Mouse (Mus musculus) B cell, adult 67 days (primary cell): ENCODE data around the gene Zdhhc1. TPM values are rescaled to one million over a fixed set of nuclear protein-coding genes. Genes with fewer than 3 reads are reported as not detected.

Experiments used
- total RNA-seq, 2 experiments: library from RNA; stranded (reverse); gene quantifications; 4 replicates each; pipeline ENCODE4 v1.2.4; 2023

Zdhhc1 gene
- 1 to 10 TPM; 4.0 to 5.3 TPM for total RNA-seq

DNA sequence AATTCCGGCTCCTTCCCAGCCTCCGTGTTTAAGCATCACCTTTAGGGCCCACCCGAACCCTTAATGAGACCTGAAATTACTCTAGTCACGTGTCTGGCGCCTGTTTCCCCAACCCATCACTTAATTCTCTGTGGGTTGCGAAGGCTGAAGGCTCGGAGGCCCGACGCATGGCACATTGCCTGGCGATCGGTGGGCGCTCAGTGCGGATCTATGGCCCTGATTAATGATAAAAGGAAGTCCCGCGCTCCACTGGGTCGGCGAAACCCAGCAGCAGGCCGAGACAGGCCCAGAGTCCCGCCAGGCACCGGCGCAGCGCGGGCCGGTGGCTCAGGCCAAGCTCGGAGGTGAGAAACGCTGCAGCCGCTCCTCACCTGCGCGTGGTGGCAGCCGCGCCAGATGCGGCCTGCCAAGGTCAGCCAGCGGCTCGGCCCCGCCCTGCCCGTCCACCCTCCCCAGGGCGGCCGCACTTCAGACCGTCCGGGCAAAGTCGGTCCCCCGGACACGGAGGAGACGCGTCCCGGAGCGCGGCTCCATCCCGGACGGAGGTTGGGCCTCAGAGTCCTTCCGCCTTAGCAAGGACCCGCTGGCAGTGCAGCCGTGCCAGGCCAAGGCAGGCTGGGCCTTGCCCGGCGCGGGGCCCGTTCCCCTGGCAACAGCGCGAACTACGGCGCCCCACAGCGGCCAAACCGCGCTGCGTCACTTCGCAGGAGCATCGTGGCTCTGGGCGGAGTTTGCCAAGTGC is at the start of gene Zdhhc1:
TSS of gene Zdhhc1 (minus strand) at position 464 of the 742 bp plus-strand sequence.

DNA sequence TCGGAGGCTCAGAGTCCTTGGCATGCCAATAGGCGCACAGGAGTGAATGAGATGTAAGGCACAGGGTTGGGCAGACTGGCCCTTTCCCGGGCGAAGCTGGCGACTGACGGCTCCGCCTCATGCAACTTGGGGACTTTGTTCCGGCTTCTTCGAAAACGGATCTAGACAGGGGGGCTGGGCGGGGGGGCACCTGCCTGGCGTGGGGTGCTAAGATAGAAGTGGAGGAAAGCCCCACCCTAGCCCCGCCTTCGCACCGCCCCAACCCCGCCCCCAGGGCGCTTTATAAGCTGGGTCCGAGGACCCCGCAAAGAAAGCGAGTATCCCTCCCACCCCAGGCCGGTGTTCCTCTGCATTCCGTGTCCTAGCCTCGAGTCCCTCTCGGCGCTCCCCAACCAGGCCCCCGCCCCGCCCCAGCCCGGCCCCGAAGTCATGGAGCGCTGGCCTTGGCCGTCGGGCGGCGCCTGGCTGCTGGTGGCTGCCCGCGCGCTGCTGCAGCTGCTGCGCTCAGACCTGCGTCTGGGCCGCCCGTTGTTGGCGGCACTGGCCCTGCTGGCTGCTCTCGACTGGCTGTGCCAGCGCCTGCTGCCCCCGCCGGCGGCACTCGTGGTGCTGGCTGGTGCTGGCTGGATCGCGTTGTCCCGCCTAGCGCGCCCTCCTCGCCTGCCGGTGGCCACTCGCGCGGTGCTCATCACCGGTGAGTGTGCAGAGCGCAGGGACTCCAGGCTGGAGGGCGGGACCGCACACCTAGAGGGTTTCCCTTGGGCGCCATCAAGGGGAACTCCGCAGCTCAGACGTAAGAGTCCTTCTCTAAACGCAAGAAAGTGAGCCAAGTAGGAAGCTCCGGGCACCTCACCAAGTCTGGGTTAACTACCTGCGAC is 22.0 kb upstream of the Zdhhc1 start, which contains the start of gene Hsd11b2:
TSS of gene Hsd11b2 (plus strand) at position 320 of the 878 bp plus-strand sequence.

DNA sequence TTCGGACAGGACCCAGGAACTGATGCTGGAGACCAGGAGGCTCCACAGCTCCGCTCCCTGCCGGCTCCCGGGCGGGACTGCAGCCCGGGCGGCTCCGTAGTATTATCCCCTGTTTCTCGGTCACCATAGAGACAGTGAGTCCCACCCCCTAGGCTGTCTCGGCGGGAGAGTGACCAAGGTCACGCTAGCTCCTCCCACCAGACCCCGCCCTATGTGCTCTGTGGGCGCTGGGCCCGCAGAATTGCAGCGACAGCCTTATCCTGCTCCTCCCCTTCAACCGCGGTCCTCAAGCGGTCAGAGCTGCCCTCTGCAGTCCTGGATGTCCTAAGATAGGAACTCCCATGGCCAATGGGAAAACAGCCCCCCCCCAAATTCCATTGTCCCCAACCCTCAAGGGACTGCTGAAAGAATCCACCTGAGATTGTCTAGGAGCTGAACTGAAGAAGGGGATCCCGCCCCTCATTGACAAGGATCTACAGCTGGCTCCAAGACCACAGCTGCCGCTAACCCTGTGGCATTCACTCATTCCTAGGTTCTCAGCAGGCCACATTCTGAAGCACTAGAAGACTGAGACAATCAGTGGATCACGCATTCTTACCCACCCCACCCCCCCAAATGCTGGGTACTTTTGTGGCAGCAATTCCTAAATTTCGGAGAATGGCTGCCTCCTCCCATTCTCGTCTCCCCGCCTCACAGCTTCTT is 25.2 kb downstream of the Zdhhc1 start, which contains the start of gene Tppp3:
TSS of gene Tppp3 (minus strand) at position 213 of the 702 bp plus-strand sequence.

Other genes starting within 250 kb of the Zdhhc1 start
- 1 to 10 TPM; 1.1 to 1.7 TPM for gene B3gnt9, start 241.7 kb downstream of the Zdhhc1 start, total RNA-seq
- gene Tradd, start 232.3 kb downstream of the Zdhhc1 start, total RNA-seq: 10 to 100 TPM; 25.4 to 28.9 TPM
- 10 to 100 TPM in 1 of 2 experiments, 1 to 10 TPM in 1; 9.8 to 11.9 TPM for gene Fbxl8, start 232.3 kb downstream of the Zdhhc1 start, total RNA-seq
- gene Hsf4, start 227.1 kb downstream of the Zdhhc1 start, total RNA-seq: under 1 TPM in 1 of 2 experiments, not detected in 1; 0.59 TPM
- not detected for gene Nol3, start 220.8 kb downstream of the Zdhhc1 start, total RNA-seq
- 1 to 10 TPM; 5.4 to 5.9 TPM for gene 4931428F04Rik, start 207.0 kb downstream of the Zdhhc1 start, total RNA-seq
- gene Exoc3l, start 200.8 kb downstream of the Zdhhc1 start, total RNA-seq: 1 to 10 TPM; 1.3 to 2.1 TPM
- gene E2f4, start 199.2 kb downstream of the Zdhhc1 start, total RNA-seq: 10 to 100 TPM; 96.4 to 98.1 TPM
- 1 to 10 TPM; 3.6 to 5.5 TPM for gene Elmo3, start 191.3 kb downstream of the Zdhhc1 start, total RNA-seq
- 10 to 100 TPM in 1 of 2 experiments, 1 to 10 TPM in 1; 5.4 to 13.3 TPM for gene Lrrc29, start 170.6 kb downstream of the Zdhhc1 start, total RNA-seq
- 10 to 100 TPM; 28.9 to 33.3 TPM for gene Tmem208, start 170.5 kb downstream of the Zdhhc1 start, total RNA-seq
- 10 to 100 TPM; 39.5 to 39.7 TPM for gene Fhod1, start 148.9 kb downstream of the Zdhhc1 start, total RNA-seq
- 1 to 10 TPM in 1 of 2 experiments, under 1 TPM in 1; 0.89 to 1.5 TPM for gene Slc9a5, start 148.1 kb downstream of the Zdhhc1 start, total RNA-seq
- gene Plekhg4, start 123.6 kb downstream of the Zdhhc1 start, total RNA-seq: not detected
- gene Kctd19, start 83.4 kb downstream of the Zdhhc1 start, total RNA-seq: not detected
- not detected for gene Lrrc36, start 83.3 kb downstream of the Zdhhc1 start, total RNA-seq
- 1 to 10 TPM in 1 of 2 experiments, under 1 TPM in 1; 0.56 to 1.3 TPM for gene Tppp3, start 25.4 kb downstream of the Zdhhc1 start, total RNA-seq
- gene Hsd11b2, start 21.9 kb upstream of the Zdhhc1 start, total RNA-seq: not detected
- gene Atp6v0d1, start 69.1 kb upstream of the Zdhhc1 start, total RNA-seq: 10 to 100 TPM; 82.3 to 98.5 TPM
- 10 to 100 TPM; 24.3 to 32.2 TPM for gene Ripor1, start 108.4 kb upstream of the Zdhhc1 start, total RNA-seq
- gene Ctcf, start 139.7 kb upstream of the Zdhhc1 start, total RNA-seq: 100 to 1,000 TPM; 182 to 207 TPM
- not detected for gene Agrp, start 140.5 kb upstream of the Zdhhc1 start, total RNA-seq
- 100 to 1,000 TPM; 155 to 156 TPM for gene Carmil2, start 189.4 kb upstream of the Zdhhc1 start, total RNA-seq
- gene Acd, start 204.2 kb upstream of the Zdhhc1 start, total RNA-seq: 10 to 100 TPM; 93.3 to 95.1 TPM
- 10 to 100 TPM; 14.9 to 16.3 TPM for gene Pard6a, start 204.2 kb upstream of the Zdhhc1 start, total RNA-seq
- gene 4933405L10Rik, start 210.8 kb upstream of the Zdhhc1 start, total RNA-seq: not detected
- gene Enkd1, start 211.3 kb upstream of the Zdhhc1 start, total RNA-seq: 1 to 10 TPM; 4.2 to 4.3 TPM